Mouse (Mus musculus): Measurements from ENCODE around the gene Qrich1.
A peak's percentile ranks its signal among the peaks of the same experiment; 100 is the strongest.

The Qrich1 gene

DNA sequence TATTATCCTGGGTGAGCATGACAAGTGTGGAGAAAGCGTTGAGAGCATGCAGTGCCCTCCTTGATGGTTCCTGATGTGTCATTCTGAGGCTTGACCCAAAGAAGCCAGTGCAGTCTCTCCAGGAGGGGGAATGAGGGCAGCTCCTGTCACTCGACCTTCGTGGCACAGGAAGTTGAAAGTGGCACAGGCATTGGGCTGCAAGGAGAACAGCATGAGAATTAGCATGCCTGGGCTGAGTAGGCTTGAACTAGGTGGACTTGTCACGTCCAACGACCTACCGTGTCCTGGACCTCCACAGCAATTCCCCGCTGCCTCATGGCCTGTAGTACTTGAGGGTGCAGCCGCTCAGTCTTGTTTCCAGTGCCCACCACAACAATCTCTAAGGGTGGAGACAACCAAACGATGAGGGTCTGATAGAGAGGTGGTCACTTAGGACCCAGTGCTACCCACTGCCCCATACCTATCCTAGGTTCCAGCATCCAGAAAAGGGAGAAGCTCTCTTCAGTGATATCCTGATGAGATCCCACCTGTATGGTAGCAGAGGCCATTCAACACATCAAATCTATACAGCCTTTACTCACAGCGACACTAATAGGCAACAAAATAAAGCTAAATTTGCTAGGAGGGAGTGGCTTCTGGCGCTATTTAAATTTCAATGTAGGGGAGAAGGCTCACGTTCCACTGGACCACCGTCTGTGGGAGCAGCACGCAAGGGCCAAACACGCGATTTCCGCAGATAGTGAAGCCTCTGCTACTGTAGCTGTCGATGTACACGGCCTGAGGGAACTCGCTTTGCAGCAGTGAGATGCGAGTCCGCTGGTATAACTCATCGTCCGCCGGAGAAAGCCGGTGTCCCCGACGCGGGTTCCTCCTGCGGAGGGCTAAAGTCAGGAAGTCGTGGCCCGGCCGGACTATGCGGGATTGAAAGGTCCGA lies 49.5 kb downstream of the Qrich1 start:
- DNase-seq = no peak

DNA sequence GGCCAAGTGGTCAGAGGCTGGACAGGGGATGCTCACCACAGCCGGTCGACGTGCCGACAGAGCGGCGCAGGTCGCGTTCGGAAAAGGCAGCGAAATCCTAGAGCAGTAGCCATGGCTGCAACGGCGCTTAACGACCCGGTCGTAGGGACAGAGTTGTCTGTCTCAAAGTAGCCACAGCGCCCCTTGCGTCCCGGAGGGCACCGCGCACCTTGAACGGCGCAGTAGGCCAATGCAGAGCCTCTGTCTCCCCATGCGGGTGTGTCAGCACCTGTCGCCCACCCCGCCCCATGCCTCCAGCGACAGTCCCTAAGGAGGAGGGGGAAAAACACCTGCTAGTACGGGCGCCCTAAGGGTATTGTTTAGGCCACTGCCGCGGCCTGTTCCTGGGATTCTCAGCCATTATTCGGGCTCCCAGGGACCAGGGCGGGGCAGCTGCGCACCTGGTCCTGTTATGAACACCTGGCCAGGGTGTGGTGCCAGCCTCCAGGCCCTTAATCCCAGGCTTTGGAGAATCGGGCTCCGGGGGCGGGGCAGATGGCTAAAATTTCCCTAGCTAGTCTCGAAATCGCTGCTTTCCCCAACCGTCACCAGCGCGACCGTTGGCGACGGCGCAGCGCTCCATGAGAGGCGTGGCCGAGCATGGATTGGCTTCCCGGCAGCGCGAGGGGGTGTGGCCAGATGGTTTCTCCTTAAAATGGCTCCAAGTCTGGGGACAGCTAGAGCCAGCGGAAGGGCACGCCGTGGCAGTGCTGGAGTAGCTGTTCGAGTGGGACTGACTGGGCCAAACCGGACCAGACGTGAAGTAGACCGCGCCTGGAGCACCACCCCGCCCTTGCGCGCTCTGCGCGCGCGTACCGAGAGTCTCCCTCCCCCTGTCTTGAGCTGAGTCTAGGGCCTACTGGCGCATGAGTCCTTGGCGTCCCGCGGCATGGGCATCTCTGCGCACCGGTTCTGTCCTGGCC lies 50.5 kb downstream of the Qrich1 start, which contains the start of gene Ndufaf3:
Gene Ndufaf3, minus strand, starts transcription at position 620 of the 962 bp plus-strand sequence.
- DNase-seq = peak; percentile 96

DNA sequence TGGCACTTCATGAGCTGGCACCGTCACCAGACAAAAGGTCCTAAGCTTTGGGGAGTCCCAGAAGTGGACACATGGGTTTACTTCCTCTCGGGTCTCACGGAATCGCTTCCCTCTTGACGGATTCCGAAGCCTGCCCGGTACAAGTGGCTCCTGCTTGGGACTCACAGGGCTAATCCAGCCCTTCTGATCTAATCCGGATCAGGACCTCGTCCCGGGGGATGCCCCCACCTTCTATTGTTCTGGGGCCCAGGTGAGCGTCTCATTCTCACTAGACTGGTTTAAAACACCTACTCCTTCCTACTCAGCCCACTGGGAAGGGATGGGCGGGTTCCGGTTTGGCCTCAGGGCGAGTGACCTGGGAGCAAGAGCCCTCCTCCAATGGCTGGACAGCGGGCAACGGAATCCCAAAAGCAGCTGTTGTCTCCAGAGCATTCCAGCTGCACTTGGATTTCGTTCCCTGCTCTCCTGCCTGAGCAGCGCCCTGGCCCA lies 51.4 kb downstream of the Qrich1 start:
- no peak for DNase-seq

DNA sequence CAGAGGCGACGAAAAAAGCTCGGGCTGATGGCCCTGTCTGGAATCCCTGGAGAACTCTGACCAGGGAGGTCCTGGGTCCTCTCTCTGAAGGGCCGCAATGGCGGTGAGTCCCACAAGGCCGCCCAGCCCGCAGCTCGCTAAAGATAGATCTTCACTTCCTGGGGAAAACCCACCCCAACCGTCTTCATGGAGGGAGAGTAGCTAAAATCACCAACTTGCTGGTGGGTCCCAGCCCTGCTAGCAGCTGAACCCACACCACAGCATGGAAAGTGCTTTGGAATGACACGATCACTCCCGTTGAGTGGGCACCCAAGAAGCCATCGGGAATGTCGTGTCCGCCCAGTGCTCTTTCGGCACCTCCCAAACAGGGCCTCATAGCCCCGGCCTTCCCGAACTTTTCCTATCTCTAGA lies 51.9 kb downstream of the Qrich1 start:
- no peak for DNase-seq

DNA sequence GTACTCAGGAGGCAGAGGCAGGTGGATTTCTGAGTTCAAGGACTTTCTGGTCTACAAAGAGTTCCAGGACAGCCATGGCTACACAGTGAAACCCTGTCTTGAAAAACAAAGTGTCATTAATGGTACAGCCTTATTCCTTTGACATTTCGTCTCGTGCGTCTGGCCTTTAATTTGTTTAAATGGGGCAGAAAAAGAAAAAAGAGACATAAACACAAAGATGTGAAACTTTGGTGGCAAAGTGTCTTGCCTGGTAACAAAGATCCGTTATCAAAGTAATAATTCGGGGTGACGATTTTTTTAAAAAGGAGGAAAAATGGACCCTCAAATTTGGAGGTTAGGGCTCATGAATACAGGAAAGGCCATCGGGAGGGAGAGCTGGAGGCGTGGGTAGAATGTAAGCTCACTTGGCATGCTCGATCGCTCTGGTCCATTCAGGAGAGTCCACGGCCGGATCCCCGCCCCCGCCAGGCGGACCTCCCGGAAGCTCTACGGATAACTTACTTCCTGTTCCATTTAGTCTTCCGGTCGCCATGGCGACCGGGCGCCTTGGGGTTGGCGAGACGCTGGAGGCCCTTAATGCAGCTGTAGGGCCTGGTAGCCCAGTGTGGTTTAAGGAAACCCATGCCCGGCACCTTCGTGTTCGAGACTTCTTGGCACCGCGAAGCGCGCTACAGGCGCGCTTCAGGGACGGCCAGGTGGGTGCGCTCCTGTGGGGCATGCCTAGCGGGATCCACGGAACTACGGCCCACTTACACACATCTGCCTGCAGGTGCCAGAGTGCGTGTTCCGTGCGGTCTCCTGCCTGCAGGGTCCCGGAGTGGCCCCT lies 53.0 kb downstream of the Qrich1 start, which contains the start of gene Dalrd3:
Gene Dalrd3, plus strand, starts transcription at position 506 of the 826 bp plus-strand sequence.
- DNase-seq = peak; percentile 85

DNA sequence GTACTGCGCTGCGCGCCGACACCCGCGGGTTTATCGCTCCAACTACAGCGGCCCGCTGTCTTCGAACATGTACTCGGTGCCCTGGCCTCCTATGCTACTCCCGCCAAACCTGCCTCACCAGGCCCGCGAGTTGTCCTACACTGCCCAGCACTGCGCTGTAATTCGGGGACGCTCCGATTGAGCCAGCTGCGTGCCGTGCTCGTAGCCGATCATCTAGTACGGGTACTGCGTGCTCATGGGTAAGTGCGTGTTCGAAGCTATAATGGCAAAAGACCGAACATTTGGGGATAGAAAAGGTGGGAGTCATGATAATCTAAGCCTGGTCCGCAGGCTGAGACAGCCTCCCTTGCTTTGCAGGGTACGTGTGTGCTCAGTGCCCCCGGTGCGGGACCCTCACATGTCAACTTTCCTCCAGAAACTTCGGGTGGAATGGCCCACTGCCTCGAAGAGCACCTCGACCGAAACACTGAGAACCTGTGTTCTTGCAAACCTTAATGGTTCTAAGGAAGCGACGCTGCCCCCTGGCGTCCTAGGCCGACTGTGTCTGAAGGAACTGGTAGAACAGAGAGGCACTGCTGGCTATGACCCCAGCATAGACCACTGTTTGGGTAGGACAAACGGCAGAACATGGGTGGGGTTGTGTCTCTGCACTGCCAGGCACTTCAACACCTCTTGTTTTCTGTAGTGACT lies 53.7 kb downstream of the Qrich1 start:
- DNase-seq = peak; percentile 74

DNA sequence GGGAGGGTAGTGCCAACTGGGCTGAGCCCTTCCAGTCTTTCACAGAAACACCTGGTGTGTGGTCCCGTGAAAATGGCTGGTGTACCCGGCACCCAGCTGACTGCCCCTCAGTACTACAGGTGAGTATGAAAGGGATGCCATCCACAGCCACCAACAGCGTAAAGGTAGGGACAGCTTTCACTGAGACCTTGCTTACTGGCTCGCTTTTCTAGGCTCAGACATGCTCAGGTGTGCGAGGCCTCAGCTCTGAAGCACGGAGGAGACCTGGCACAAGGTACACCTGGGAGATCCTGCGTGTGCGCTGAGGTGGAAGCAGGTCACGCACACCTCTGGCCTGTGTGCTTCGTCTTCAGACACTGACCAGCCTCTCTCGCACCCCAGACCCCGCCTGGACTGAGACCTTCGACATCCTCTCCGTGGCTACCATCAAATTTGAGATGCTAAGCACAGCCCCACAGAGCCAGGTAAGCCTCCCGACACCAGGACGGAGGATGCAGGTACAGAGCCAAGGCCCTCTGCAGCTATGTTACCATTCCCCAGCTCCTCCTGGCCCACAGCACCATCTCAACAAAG lies 54.9 kb downstream of the Qrich1 start:
- no peak for DNase-seq

DNA sequence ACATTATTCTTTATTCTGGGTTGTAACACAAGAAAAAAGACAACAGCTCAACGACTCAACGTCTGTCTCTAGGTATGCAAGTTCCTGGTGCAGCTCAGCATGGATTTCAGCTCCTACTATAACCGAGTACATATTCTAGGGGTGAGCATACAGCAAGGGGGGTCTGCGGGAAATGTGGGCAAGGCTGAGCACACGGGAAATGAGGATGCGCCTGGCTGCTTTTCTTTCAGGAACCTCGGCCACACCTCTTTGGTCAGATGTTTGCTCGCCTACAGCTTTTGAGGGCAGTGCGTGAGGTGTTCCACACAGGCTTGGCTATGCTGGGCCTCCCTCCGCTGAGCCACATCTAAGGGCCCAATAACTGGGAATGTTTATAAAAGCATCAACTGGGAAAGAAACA lies 55.7 kb downstream of the Qrich1 start:
- no peak for DNase-seq

DNA sequence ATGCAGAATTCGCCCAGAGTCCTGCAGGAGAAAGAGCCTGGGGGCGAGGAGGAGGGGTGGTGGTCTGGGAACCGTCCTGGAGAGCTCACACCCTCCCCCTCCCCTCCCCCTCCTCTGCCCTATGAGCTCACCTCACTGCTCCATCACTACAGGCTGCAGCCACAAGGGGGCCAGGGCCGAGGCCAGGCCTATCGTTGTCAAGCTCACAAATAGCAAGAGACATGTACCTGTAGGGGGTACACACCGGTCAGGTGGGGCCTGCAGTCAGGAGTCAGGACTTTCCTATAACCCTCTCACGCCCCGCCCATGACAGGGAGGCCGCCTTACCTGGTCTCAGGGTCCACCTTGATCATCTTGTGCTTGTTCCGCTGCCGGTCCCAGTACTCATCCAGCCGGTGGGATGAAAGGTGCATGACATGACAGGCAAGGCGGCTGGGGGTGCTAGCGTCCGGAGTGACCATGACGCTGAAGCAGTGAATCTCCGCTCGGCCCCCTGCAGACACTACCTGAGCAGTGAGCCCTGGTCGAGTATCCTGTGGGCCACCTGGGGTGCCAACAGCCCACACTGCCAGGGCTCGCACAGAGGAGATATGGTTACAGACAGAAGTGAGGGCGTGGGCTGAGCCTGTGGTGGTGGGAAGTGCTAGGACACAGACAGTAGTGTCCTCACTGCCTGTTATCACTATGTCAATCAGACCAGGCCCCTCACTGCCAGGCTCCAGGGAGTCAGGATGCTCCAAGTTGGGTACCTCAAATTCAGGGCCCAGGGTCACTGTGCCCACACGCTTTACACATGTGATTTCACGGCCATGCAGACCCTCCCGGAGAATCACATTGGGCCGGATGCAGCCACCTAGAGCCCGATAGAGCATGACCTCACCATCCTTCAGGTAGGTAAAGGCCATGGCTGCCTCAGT lies 57.4 kb downstream of the Qrich1 start:
- DNase-seq = no peak

DNA sequence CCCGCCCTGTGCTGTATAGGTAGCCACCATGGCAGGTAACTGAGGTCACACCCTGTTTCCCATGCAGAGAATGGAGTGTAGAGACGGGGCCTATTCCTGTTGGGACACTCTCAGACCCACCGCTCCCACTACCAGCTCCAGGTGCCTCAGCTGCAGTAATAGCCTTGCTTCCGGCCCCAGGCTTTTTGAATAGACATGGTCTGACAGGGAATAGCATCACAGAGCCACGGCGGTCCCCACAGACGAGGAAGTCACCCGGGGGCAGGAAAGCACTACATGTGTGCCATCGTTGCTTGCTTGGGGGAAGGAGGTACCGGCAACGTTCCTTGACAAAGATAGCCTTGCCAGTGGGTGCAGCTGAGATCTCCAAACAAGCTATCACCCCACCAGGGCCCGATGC lies 58.3 kb downstream of the Qrich1 start:
- DNase-seq = no peak

DNA sequence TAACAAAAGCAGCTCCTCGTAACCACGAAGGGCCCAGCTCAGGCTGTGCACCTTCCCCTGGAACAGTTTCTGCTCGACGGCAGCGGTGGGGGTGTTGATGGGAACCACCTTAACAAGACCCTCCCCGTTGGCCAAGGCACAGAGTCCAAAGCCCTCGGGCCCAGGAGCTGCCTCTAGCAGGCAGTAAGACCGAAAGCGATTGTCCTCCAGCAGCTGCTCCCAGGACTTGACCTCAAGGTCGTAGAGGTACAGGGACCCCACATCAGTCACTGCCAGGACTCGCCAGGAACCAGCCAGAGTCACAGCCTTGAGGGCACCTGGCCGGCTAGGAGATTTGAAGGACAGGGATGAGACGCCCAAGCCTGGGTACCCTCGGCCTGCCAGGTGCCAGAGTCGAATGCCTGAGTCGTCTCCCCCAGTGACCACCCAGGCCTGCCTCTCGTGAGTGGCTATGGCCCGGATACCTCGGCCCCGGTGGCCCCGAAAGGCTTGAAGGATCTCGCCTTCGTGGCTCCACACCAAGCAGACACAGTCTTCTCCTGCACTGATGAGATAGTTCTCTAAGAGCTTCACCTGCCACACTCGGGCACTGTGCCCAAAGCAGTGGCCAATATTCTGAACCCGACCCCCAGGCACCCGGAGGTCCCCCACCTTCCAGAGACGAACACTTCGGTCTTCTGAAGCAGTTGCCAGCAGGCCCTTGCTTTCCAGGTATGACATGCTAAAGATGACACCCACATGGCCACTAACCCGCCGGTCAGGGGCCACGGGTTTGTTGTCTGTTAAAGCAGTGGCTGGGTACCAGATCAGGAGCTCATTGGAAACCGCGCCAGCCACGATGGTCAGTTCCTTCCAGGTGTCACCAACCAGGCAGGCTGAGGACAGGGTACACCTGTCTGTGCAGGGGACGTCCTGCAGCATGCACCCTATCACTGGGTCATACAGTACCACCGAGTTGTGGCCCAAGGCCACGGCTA lies 59.0 kb downstream of the Qrich1 start:
- DNase-seq = no peak

DNA sequence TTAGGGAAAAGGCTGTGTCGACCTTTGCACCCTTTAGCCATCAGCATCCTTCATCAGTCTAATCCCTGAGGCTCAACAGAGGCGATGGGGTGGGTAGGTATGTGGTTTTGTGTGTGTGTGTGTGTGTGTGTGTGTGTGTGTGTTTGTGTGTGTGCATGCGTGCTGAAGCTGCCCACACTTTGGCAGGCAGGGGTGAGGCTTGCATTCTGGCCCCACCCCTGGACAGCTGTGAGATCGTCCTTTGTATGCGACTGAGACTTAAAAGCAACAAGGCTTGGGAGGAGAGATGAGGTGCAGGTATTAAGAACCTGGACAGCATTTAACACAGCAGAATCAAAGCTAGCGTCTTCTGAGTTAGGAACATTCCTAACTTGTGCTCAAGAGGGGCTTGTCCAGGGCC lies 60.4 kb downstream of the Qrich1 start:
- DNase-seq = no peak

DNA sequence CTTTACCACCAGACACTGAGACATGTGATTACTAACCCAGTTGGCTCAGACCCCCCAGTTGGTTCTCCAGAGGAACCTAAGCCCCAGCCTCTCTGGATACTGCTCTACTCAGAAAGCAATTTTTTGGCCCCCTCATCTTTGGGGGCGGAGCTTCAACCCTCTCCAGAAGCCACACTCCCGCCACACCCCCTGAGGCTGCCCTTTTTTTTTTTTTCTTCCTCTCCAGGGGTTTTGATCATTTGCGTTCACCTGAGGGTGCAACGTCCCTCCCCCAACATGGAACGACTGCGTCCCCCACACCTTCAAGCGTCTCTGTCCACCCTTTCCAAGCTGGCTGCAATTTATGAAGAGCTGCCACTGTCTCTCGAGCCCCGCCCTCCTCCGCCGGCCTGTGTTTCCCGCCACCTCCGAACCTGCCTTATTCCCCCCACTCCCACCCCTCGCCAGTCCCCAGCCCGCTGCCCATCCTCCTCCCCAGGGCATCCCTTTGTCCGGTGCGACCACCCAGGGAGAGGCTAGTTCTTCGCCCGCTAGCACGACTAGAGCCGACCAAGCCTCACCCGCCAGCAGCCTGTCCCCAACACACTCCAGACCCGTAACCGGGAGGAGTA lies 61.4 kb downstream of the Qrich1 start:
- no peak for DNase-seq

DNA sequence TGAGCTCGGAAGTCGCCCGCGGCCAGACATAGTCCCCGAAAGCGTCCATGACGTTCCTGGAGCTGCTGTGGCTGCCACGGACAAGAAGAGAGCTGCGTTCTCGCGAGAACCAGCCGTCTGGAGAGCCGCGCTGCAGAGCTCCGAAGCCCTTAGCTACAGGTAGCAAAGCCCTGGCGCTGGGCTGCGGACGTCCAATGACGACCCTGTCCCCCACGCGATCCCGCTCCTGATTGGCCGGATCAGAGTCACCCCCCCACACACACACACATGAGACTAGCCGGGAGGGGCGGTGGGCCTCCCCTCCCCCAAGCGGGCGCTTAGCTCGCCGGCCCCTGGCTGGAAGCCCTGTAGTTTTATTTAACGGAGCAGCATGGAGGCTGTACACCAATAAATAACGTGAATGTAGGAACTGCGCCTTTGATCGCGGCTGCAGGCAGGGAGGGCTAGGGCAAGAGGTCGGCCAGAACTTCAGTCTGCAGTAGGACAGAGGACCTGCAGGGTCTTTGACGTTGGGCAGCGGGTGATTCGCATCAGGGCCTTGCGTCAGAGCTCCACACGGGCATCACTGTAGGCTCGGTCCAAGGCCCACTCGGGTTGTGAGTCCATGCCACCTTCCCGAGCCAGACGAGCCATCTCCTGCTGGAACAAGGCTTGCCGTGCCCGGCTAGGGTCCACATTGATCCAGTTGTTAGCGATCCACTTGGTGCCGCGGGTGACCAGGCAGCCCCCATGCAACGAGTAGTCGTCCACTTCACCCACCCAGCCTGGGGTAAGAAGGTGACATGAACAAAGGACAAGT lies 62.1 kb downstream of the Qrich1 start, which contains the start of gene Wdr6:
Gene Wdr6, minus strand, starts transcription at position 195 of the 799 bp plus-strand sequence.
- peak; percentile 90 for DNase-seq

DNA sequence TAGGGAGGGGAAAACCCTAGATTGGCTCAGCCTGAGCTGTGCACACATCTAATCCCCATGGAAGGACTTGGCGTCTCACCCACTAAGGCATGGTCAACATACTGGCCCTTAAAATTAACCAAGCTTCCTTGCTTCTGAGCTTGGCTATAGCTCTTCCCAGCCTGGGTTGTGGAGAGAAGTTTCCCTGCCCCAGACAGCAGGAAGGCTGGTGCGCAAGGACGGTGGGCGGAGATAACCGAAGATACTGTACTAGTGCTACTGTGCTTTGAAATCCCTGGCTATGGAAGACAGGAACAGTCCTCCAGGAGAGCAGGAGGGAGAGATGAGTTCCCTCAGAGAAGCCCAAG lies 62.7 kb downstream of the Qrich1 start:
- DNase-seq = no peak

DNA sequence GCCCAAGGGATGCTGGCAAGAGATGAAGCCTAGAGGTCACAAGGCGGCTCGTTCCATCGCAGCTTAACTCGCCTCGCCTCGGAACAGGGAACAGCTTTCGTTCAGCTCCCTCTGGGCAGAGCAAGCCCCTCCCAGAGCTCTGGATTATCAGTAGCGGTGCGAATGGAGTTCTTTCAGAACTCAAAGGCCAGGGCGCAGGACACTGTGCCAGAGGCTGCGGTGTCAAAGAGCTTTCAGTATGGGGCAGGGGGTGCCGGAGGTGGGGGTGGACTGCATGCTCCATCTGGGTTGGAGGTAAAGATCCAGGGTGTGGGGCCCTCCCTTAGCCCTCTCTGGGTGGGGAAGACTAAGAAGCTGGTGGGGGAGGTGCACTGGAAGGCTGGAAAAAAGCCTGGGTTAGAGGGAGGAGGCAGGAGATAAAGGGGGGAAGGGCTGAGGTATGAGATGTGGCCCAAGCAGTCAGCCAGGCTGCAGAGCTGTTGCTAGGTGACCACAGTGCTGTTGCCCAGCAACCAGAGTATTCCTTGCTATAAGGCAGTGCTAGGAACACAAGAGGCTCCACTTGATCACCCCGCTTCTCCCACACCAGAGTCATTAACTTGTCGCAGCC lies 71.1 kb downstream of the Qrich1 start:
- peak; percentile 85 for DNase-seq

DNA sequence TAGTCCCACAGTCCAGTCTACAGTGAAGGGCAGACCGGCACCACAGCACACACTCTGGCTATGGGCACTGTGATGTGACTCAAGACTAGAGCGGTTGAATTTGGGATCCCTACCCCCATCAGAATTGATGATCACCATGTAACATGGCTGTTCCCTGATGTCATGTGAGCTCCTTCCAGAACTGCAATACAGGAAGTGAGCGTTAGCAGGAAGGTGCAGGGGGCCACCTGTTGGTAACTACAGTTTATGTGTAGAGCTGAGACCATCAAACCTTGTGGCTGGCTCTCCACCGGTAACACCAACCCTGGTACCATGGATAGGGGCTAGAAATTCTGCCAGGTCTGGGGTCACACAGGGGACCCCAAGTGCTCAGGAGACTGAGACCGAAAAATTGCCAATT lies 72.6 kb downstream of the Qrich1 start:
- DNase-seq = no peak
